Mouse (Mus musculus) right cerebral cortex, postnatal 4 days (tissue): ENCODE measurements around the gene Egfl8.

Experiments
- DNase-seq: peaks from one replicate; pipeline ENCODE4 v3.0.0-alpha.2; 2022

Gene Egfl8

GRCm38 (mm10) chr17:34569919-34570318, 45.9 kb downstream of the Egfl8 start:
- DNase-seq = no peak

GRCm38 (mm10) chr17:34568421-34568820, 47.4 kb downstream of the Egfl8 start:
- no peak for DNase-seq

GRCm38 (mm10) chr17:34567311-34567710, 48.5 kb downstream of the Egfl8 start:
- no peak for DNase-seq

GRCm38 (mm10) chr17:34564796-34565195, 51.0 kb downstream of the Egfl8 start:
- no peak for DNase-seq

GRCm38 (mm10) chr17:34564003-34564421, 51.8 kb downstream of the Egfl8 start, which contains the start of gene Notch4:
Gene Notch4 (plus strand): TSS chr17:34564268.
- DNase-seq = no peak

- DNase-seq = no peak
These were observed 52.4 kb downstream of the Egfl8 start for GRCm38 (mm10) chr17:34563354-34563753.
